23 mouse cellular contexts compared by ENCODE assay signal in genomic region chr7:25323219-25323618, GRCm38 (mm10). TPM values are rescaled to one million over a fixed set of nuclear protein-coding genes. Genes with fewer than 3 reads are reported as not detected.
DNase-seq lines count a peak whose midpoint lies in the region; ATAC-seq and TF ChIP-seq lines count a peak whose summit lies in the region.
"Had no signal": no experiment of that assay in that cellular context is flagged by ENCODE, and none has a peak within 500 bp of the region (broad histone marks: within the 10 kb centered on the region; RNA-seq: fewer than 3 reads in every experiment).

No protein-coding gene starts in this region.

- peak; percentile 51 for DNase-seq in liver, adult 2 months (ENCODE audit: extremely low read depth, low read depth, low spot score)
- no peak for DNase-seq in liver, embryonic 11.5 days (ENCODE audit: low spot score)
- DNase-seq in adrenal gland, postnatal 14 days: peak; percentile 83
- DNase-seq in gastrocnemius, postnatal 10 days: no peak
- no peak for DNase-seq in heart, adult 2 months
- no peak for DNase-seq in stomach, postnatal 0 days (ENCODE audit: low spot score)
- DNase-seq: cerebellum, postnatal 25 days; gastrocnemius, postnatal 25 days; heart, postnatal 14 days; liver, embryonic 13.5 days; midbrain, embryonic 14.5 days; right cerebral cortex, adult 18-20 months; thymus, adult 18-20 months had no signal

- H3K9me3 ChIP-seq in liver, embryonic 11.5 days (ENCODE audit: control insufficient read depth, low read length): no peaks in the 10 kb centered on the region
- no peaks in the 10 kb centered on the region for H3K9me3 ChIP-seq in stomach, postnatal 0 days (ENCODE audit: control insufficient read depth, low read length)
- H3K9me3 ChIP-seq: intestine, embryonic 15.5 days; liver, embryonic 13.5 days had no signal

- no peak for TF ChIP-seq CTCF in liver, adult 2 months (IDR thresholded peaks at IDR 0.05; ENCODE audit: low read depth, low read length)
- no peak for TF ChIP-seq CTCF in heart, adult 2 months (IDR thresholded peaks at IDR 0.05)
- TF ChIP-seq CTCF in stomach, postnatal 0 days (IDR thresholded peaks at IDR 0.05; ENCODE audit: low read depth): no peak

- WGBS in liver, adult 2 months: 33% methylated on average over 2 of the region's 2 CpGs
- 86% methylated on average over 2 of the region's 2 CpGs for WGBS in liver, embryonic 11.5 days
- 81% methylated on average over 2 of the region's 2 CpGs for WGBS in heart, adult 2 months
- WGBS in stomach, postnatal 0 days: 78% methylated on average over 2 of the region's 2 CpGs

- TF ChIP-seq POLR2A in liver, adult 2 months (IDR thresholded peaks at IDR 0.05; ENCODE audit: extremely low read depth, insufficient read depth, low read length): no peak
- no peak for TF ChIP-seq POLR2A in heart, adult 2 months (IDR thresholded peaks at IDR 0.05; ENCODE audit: insufficient read depth, low read depth, low read length)

- ATAC-seq in liver, embryonic 11.5 days (replicated peaks; ENCODE audit: low FRiP score): no peak
- ATAC-seq in granulocyte monocyte progenitor cell, adult 5-6 weeks (replicated peaks; ENCODE audit: poor library complexity, severe bottlenecking): peak; percentile 56
- ATAC-seq in stomach, postnatal 0 days (ENCODE audit: low FRiP score, low TSS enrichment): no peak
- ATAC-seq: intestine, embryonic 15.5 days; lung, postnatal 0 days had no signal

- H3K4me1 ChIP-seq in liver, adult 2 months (ENCODE audit: control insufficient read depth, insufficient read depth, low read length): no peaks in the 10 kb centered on the region
- H3K4me1 ChIP-seq in liver, embryonic 11.5 days (replicated peaks; ENCODE audit: control insufficient read depth, insufficient read depth, low read length): no peaks in the 10 kb centered on the region; the same call in 1 of the 2 replicates
- H3K4me1 ChIP-seq in heart, adult 2 months (ENCODE audit: control insufficient read depth, insufficient read depth, low read length): no peaks in the 10 kb centered on the region; the same call in 1 of the 2 replicates
- 0 out of 2 replicates have a peak, but pooled peaks cover 3% of the 10 kb centered on the region for H3K4me1 ChIP-seq in stomach, postnatal 0 days (replicated peaks; ENCODE audit: control insufficient read depth, insufficient read depth)

- H3K27me3 ChIP-seq in liver, adult 2 months (ENCODE audit: control insufficient read depth, insufficient read depth, low read length): no peaks in the 10 kb centered on the region
- H3K27me3 ChIP-seq in liver, embryonic 11.5 days (replicated peaks; ENCODE audit: control insufficient read depth, insufficient read depth, low read length): no peaks in the 10 kb centered on the region
- no peaks in the 10 kb centered on the region for H3K27me3 ChIP-seq in heart, adult 2 months (ENCODE audit: control insufficient read depth, insufficient read depth, low read length)
- no peaks in the 10 kb centered on the region for H3K27me3 ChIP-seq in stomach, postnatal 0 days (ENCODE audit: control insufficient read depth, insufficient read depth, low read length)
- H3K27me3 ChIP-seq: intestine, embryonic 15.5 days; liver, embryonic 13.5 days had no signal

- H3K9ac ChIP-seq in liver, adult 2 months (ENCODE audit: low read depth, low read length): no peak overlapping the region
- H3K9ac ChIP-seq in liver, embryonic 11.5 days (ENCODE audit: low read depth, low read length): no peak overlapping the region
- H3K9ac ChIP-seq in heart, adult 2 months (ENCODE audit: low read depth, low read length): no peak overlapping the region
- no peak overlapping the region for H3K9ac ChIP-seq in stomach, postnatal 0 days (ENCODE audit: low read length)
- H3K9ac ChIP-seq: hindbrain, embryonic 14.5 days; intestine, embryonic 15.5 days; liver, embryonic 13.5 days had no signal

- H3K27ac ChIP-seq in liver, adult 2 months (replicated peaks; ENCODE audit: insufficient read depth, low read depth, low read length): no peak overlapping the region
- H3K27ac ChIP-seq in liver, embryonic 11.5 days (ENCODE audit: low read depth, low read length): no peak overlapping the region
- H3K27ac ChIP-seq in heart, adult 2 months: no peak overlapping the region
- no peak overlapping the region for H3K27ac ChIP-seq in stomach, postnatal 0 days (replicated peaks)
- H3K27ac ChIP-seq: hindbrain, embryonic 14.5 days; intestine, embryonic 15.5 days; kidney, postnatal 0 days; left cerebral cortex, adult 2 months; liver, embryonic 13.5 days had no signal

- intact Hi-C loops in heart, adult 2 months (cut with DNase I): no loop called here

- no peaks in the 10 kb centered on the region; the same call in 1 of the 2 replicates for H3K79me2 ChIP-seq in liver, adult 2 months (ENCODE audit: control insufficient read depth, insufficient read depth, low read length)
- no peaks in the 10 kb centered on the region; the same call in 1 of the 2 replicates for H3K79me2 ChIP-seq in heart, adult 2 months (replicated peaks; ENCODE audit: control insufficient read depth, insufficient read depth, low read length)

- H3K4me3 ChIP-seq in liver, adult 2 months (ENCODE audit: insufficient read depth, low read depth, low read length): no peak overlapping the region
- no peak overlapping the region for H3K4me3 ChIP-seq in liver, embryonic 11.5 days (ENCODE audit: low read depth, low read length)
- H3K4me3 ChIP-seq in heart, adult 2 months: no peak overlapping the region
- H3K4me3 ChIP-seq in stomach, postnatal 0 days (ENCODE audit: low read depth, low read length): no peak overlapping the region
- H3K4me3 ChIP-seq: intestine, embryonic 15.5 days; left cerebral cortex, adult 2 months; liver, embryonic 13.5 days had no signal

- H3K4me2 ChIP-seq in liver, embryonic 11.5 days: no peak overlapping the region
- H3K4me2 ChIP-seq in stomach, postnatal 0 days (replicated peaks; ENCODE audit: low read depth): no peak overlapping the region
- H3K4me2 ChIP-seq: heart, embryonic 11.5 days; hindbrain, embryonic 14.5 days; intestine, embryonic 15.5 days; liver, embryonic 13.5 days had no signal

- no peaks in the 10 kb centered on the region for H3K36me3 ChIP-seq in liver, adult 2 months (ENCODE audit: control insufficient read depth, insufficient read depth, low read length)
- no peaks in the 10 kb centered on the region for H3K36me3 ChIP-seq in liver, embryonic 11.5 days (ENCODE audit: control insufficient read depth, insufficient read depth, low read length)
- no peaks in the 10 kb centered on the region for H3K36me3 ChIP-seq in heart, adult 2 months (ENCODE audit: control insufficient read depth, insufficient read depth, low read length)
- peaks cover 2% of the 10 kb centered on the region; the same call in 1 of the 2 replicates for H3K36me3 ChIP-seq in stomach, postnatal 0 days (ENCODE audit: control insufficient read depth, insufficient read depth, low read length)
- H3K36me3 ChIP-seq: intestine, embryonic 15.5 days; liver, embryonic 13.5 days had no signal

- TF ChIP-seq EP300 in heart, adult 2 months (IDR thresholded peaks at IDR 0.05; ENCODE audit: insufficient read depth, low read depth, low read length): no peak
- no peak for TF ChIP-seq EP300 in stomach, postnatal 0 days (optimal IDR thresholded peaks at IDR 0.05)

RNA-seq across cellular contexts. Expression of gene Megf8, which starts 6.3 kb away (rescaled TPM):
- total RNA-seq in liver, adult 2 months (2014; rRNA removed): 1.5 and 2.6 TPM in 2 replicates
- polyA plus RNA-seq in liver, adult 2 months (2012; rRNA removed): 5.1 and 5.4 TPM in 2 replicates
- 5.1 and 5.5 TPM in 2 replicates for polyA plus RNA-seq in liver, embryonic 11.5 days (2014; fragmentation: Nextera tagmentation; extraction: Ambion mirVana)
- 39.1 and 39.7 TPM in 2 replicates for total RNA-seq in adrenal gland, postnatal 14 days (2021)
- 3.1 and 5.0 TPM in 2 replicates for total RNA-seq in granulocyte monocyte progenitor cell, adult 5-6 weeks (2014; fragmentation: Nextera tagmentation)
- 3.2 and 4.0 TPM in 2 replicates for total RNA-seq in granulocyte monocyte progenitor cell, adult 5-6 weeks (2017)
- 10 to 100 TPM; 24.0 to 27.2 TPM for total RNA-seq in gastrocnemius, postnatal 10 days (2021)
- 10 to 100 TPM; 28.9 to 31.7 TPM for total RNA-seq in heart, adult 2 months (2021)
- 21.5 and 24.8 TPM in 2 replicates for polyA plus RNA-seq in heart, adult 2 months (2012; rRNA removed)
- polyA plus RNA-seq in stomach, postnatal 0 days (2015; fragmentation: Nextera tagmentation; extraction: Ambion mirVana): 3.3 and 3.6 TPM in 2 replicates

RNA-seq across cellular contexts. Expression of gene Tmem145, which starts 17.3 kb away (rescaled TPM):
- total RNA-seq in liver, adult 2 months (2014; rRNA removed): not detected in 2 replicates
- not detected in 2 replicates for polyA plus RNA-seq in liver, adult 2 months (2012; rRNA removed)
- polyA plus RNA-seq in liver, embryonic 11.5 days (2014; fragmentation: Nextera tagmentation; extraction: Ambion mirVana): 0.16 and 0.32 TPM in 2 replicates
- 1.4 and 3.2 TPM in 2 replicates for total RNA-seq in adrenal gland, postnatal 14 days (2021)
- total RNA-seq in granulocyte monocyte progenitor cell, adult 5-6 weeks (2014; fragmentation: Nextera tagmentation): not detected in 2 replicates
- not detected in 2 replicates for total RNA-seq in granulocyte monocyte progenitor cell, adult 5-6 weeks (2017)
- not detected for total RNA-seq in gastrocnemius, postnatal 10 days (2021)
- total RNA-seq in heart, adult 2 months (2021): not detected
- polyA plus RNA-seq in heart, adult 2 months (2012; rRNA removed): 0.06 TPM in 1 of 2 replicates, not detected in the other
- polyA plus RNA-seq in stomach, postnatal 0 days (2015; fragmentation: Nextera tagmentation; extraction: Ambion mirVana): 0.67 and 1.1 TPM in 2 replicates
- total RNA-seq: gastrocnemius, postnatal 25 days; heart, postnatal 14 days; megakaryocyte, adult 5-6 weeks; MEL had no signal
- polyA plus RNA-seq: lung, postnatal 0 days had no signal

RNA-seq across cellular contexts. Expression of gene Prr19, which starts 22.0 kb away (rescaled TPM):
- not detected in 2 replicates for total RNA-seq in liver, adult 2 months (2014; rRNA removed)
- polyA plus RNA-seq in liver, adult 2 months (2012; rRNA removed): not detected in 2 replicates
- polyA plus RNA-seq in liver, embryonic 11.5 days (2014; fragmentation: Nextera tagmentation; extraction: Ambion mirVana): 0.32 and 0.68 TPM in 2 replicates
- not detected in 2 replicates for total RNA-seq in adrenal gland, postnatal 14 days (2021)
- not detected in 2 replicates for total RNA-seq in granulocyte monocyte progenitor cell, adult 5-6 weeks (2014; fragmentation: Nextera tagmentation)
- not detected in 2 replicates for total RNA-seq in granulocyte monocyte progenitor cell, adult 5-6 weeks (2017)
- total RNA-seq in gastrocnemius, postnatal 10 days (2021): not detected
- total RNA-seq in heart, adult 2 months (2021): not detected
- polyA plus RNA-seq in heart, adult 2 months (2012; rRNA removed): not detected in 2 replicates
- 0.07 TPM in 1 of 2 replicates, not detected in the other for polyA plus RNA-seq in stomach, postnatal 0 days (2015; fragmentation: Nextera tagmentation; extraction: Ambion mirVana)
- total RNA-seq: gastrocnemius, postnatal 25 days; heart, postnatal 14 days; megakaryocyte, adult 5-6 weeks; MEL had no signal
- polyA plus RNA-seq: liver, embryonic 13.5 days; lung, postnatal 0 days had no signal

RNA-seq across cellular contexts. Expression of gene Pafah1b3, which starts 25.4 kb away (rescaled TPM):
- total RNA-seq in liver, adult 2 months (2014; rRNA removed): 3.7 and 6.0 TPM in 2 replicates
- 8.4 and 10.0 TPM in 2 replicates for polyA plus RNA-seq in liver, adult 2 months (2012; rRNA removed)
- polyA plus RNA-seq in liver, embryonic 11.5 days (2014; fragmentation: Nextera tagmentation; extraction: Ambion mirVana): 104 and 106 TPM in 2 replicates
- 31.5 and 33.7 TPM in 2 replicates for total RNA-seq in adrenal gland, postnatal 14 days (2021)
- 17.2 and 41.6 TPM in 2 replicates for total RNA-seq in granulocyte monocyte progenitor cell, adult 5-6 weeks (2014; fragmentation: Nextera tagmentation)
- 16.1 and 17.4 TPM in 2 replicates for total RNA-seq in granulocyte monocyte progenitor cell, adult 5-6 weeks (2017)
- total RNA-seq in gastrocnemius, postnatal 10 days (2021): 10 to 100 TPM in 1 of 2 experiments, 1 to 10 TPM in 1; 7.5 to 12.3 TPM
- 1 to 10 TPM; 2.4 to 3.1 TPM for total RNA-seq in heart, adult 2 months (2021)
- 6.6 and 9.3 TPM in 2 replicates for polyA plus RNA-seq in heart, adult 2 months (2012; rRNA removed)
- polyA plus RNA-seq in stomach, postnatal 0 days (2015; fragmentation: Nextera tagmentation; extraction: Ambion mirVana): 125 and 126 TPM in 2 replicates

RNA-seq across cellular contexts. Expression of gene Cnfn, which starts 46.3 kb away (rescaled TPM):
- not detected in 2 replicates for total RNA-seq in liver, adult 2 months (2014; rRNA removed)
- not detected in 2 replicates for polyA plus RNA-seq in liver, adult 2 months (2012; rRNA removed)
- polyA plus RNA-seq in liver, embryonic 11.5 days (2014; fragmentation: Nextera tagmentation; extraction: Ambion mirVana): not detected in 2 replicates
- total RNA-seq in adrenal gland, postnatal 14 days (2021): not detected in 2 replicates
- total RNA-seq in granulocyte monocyte progenitor cell, adult 5-6 weeks (2014; fragmentation: Nextera tagmentation): not detected in 2 replicates
- not detected in 2 replicates for total RNA-seq in granulocyte monocyte progenitor cell, adult 5-6 weeks (2017)
- total RNA-seq in gastrocnemius, postnatal 10 days (2021): not detected
- not detected for total RNA-seq in heart, adult 2 months (2021)
- not detected in 2 replicates for polyA plus RNA-seq in heart, adult 2 months (2012; rRNA removed)
- 4,615 and 4,883 TPM in 2 replicates for polyA plus RNA-seq in stomach, postnatal 0 days (2015; fragmentation: Nextera tagmentation; extraction: Ambion mirVana)
- total RNA-seq: gastrocnemius, postnatal 25 days; heart, postnatal 14 days; left cerebral cortex, adult 2 months; megakaryocyte, adult 5-6 weeks; MEL had no signal
- polyA plus RNA-seq: forebrain, embryonic 10.5 days; heart, embryonic 11.5 days; hindbrain, embryonic 14.5 days; kidney, postnatal 0 days; lung, postnatal 0 days; midbrain, embryonic 14.5 days had no signal

Comparison
In these comparisons a context has a peak if more than half of its experiments do, and no peak if none do; other contexts are left out.
1. DNase-seq: peak in liver, adult 2 months (single experiment) and adrenal gland, postnatal 14 days (single experiment); none in liver, embryonic 11.5 days (single experiment), gastrocnemius, postnatal 10 days (single experiment), heart, adult 2 months (0 of 2) and stomach, postnatal 0 days (single experiment).